Mouse (Mus musculus) embryonic facial prominence, embryonic 10.5 days (tissue): ENCODE results near the gene Tbc1d2. TPM values are rescaled to one million over a fixed set of nuclear protein-coding genes. Genes with fewer than 3 reads are reported as not detected.

Experiments used
- DNase-seq: peaks from one replicate; pipeline ENCODE4 v3.0.0-alpha.2; 2017; ENCODE audit warnings: low spot score
- H3K27ac ChIP-seq: fragments of 300-500 bp; sonication (generic); replicated peaks from 2 replicates; pipeline ENCODE4 v1.5.1; 2016; ENCODE audit warnings: mild to moderate bottlenecking
- H3K27me3 ChIP-seq: fragments of 300-500 bp; sonication (generic); replicated peaks from 2 replicates; pipeline ENCODE4 v1.6.1; 2016; ENCODE audit warnings: low read depth, mild to moderate bottlenecking; ENCODE audit not compliant: poor library complexity, severe bottlenecking
- H3K36me3 ChIP-seq: fragments of 300-500 bp; sonication (generic); replicated peaks from 2 replicates; pipeline ENCODE4 v1.6.1; 2016; ENCODE audit warnings: mild to moderate bottlenecking, moderate library complexity
- H3K4me1 ChIP-seq: fragments of 300-500 bp; sonication (generic); 2 replicates; pipeline ENCODE4 v1.6.1; 2016
- H3K4me3 ChIP-seq: fragments of 300-500 bp; sonication (generic); 2 replicates; pipeline ENCODE4 v1.5.1; 2016; ENCODE audit warnings: mild to moderate bottlenecking, moderate library complexity
- H3K9me3 ChIP-seq: fragments of 300-500 bp; sonication (generic); 2 replicates; pipeline ENCODE4 v1.6.1; 2016; ENCODE audit warnings: mild to moderate bottlenecking
- WGBS: fragments of 180-500 bp; shearing (Covaris S2); methylation state at CpG from one replicate; pipeline ENCODE4 v1.1.7; 2016; 5-methylcytosine and 5-hydroxymethylcytosine counted together
- polyA plus RNA-seq: library from polyadenylated mRNA; unstranded; fragments of >200 nt; fragmentation: Nextera tagmentation; extraction: Ambion mirVana; gene quantifications from 2 replicates; pipeline ENCODE4 v1.2.1, GENCODE M21; 2016

Tbc1d2 gene
- polyA plus RNA-seq, 1 experiment from 2014 or later: 2.3 TPM

DNA sequence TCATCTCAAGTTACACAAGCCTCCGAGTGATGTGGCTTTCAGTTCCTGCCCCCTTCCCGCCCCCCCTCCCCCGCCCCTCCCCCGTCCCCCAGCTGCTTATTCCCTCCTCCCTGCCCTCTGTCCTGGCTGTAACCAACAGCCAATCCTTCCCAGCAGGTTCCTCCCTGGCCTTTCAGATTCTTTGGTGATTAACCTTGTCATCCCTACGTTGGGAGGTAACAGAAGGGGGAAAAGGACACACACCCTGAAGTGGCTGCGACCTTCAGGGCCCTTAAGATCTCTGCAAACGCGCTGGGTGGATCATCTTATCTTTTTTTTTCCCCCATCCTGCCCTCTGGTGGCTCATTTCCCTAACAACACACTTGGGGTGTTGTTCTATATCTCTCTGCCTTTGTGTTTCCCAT, 15.4 kb upstream of the Tbc1d2 start:
- H3K9me3 ChIP-seq: no peaks in the 10 kb centered on the region
- DNase-seq: peak; percentile 67
- no peaks in the 10 kb centered on the region for H3K36me3 ChIP-seq
- peak overlapping the region; percentile 62 for H3K27ac ChIP-seq
- WGBS: 1% methylated on average over 8 of the region's 8 CpGs
- H3K4me1 ChIP-seq: peaks cover 45% of the 10 kb centered on the region
- H3K27me3 ChIP-seq: no peaks in the 10 kb centered on the region
- H3K4me3 ChIP-seq: peak overlapping the region; percentile 60

- WGBS: 1% methylated on average over 34 of the region's 34 CpGs
Observed at GRCm38 (mm10) chr4:46664123-46665009, 14.4 kb upstream of the Tbc1d2 start.

GRCm38 (mm10) chr4:46661433-46661832, 11.4 kb upstream of the Tbc1d2 start:
- Histone ChIP-seq H3K36me3 (no peaks in the 10 kb centered on the region), H3K27ac (no peak overlapping the region), H3K4me3 (no peak overlapping the region), H3K4me1 (peaks cover 33% of the 10 kb centered on the region), H3K27me3 (no peaks in the 10 kb centered on the region), H3K9me3 (no peaks in the 10 kb centered on the region)
- no peak for DNase-seq
- WGBS: 82% methylated on average over 9 of the region's 9 CpGs

More at GRCm38 (mm10) chr4:46664123-46665009, 14.4 kb upstream of the Tbc1d2 start:
- Histone ChIP-seq H3K4me1 (peaks cover 39% of the 10 kb centered on the region), H3K27me3 (no peaks in the 10 kb centered on the region), H3K27ac (peak overlapping the region; percentile 92), H3K9me3 (no peaks in the 10 kb centered on the region), H3K36me3 (no peaks in the 10 kb centered on the region), H3K4me3 (peak overlapping the region; percentile 60)
- DNase-seq: peak; percentile 87

GRCm38 (mm10) chr4:46658946-46659345, 8.9 kb upstream of the Tbc1d2 start:
- Histone ChIP-seq H3K9me3 (no peaks in the 10 kb centered on the region), H3K4me1 (peaks cover 11% of the 10 kb centered on the region), H3K27me3 (peaks cover 7% of the 10 kb centered on the region; the same call in 1 of the 2 replicates), H3K27ac (no peak overlapping the region), H3K36me3 (no peaks in the 10 kb centered on the region), H3K4me3 (no peak overlapping the region)
- no peak for DNase-seq
- WGBS: 70% methylated on average over 5 of the region's 5 CpGs

GRCm38 (mm10) chr4:46657116-46657515, 7.1 kb upstream of the Tbc1d2 start:
- WGBS: 16% methylated on average over 5 of the region's 5 CpGs
- H3K9me3 ChIP-seq: no peaks in the 10 kb centered on the region

DNA sequence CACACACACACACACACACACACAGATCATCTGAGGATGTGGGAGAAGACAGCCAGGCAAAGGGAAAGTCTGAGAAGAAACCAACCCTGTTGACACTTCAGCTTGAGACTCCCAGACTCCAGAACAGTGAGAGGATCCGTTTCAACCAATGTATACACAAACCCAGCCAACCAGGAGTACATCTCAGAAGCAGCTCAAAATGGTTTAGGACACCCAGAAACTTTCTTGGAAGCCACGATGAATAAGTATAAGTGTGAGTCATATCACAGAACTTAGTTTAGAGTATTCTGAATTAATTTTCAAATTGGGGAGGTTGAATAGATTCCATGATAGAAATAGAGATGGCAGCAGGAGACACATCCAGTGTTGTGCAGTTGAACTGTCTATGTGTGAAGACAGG, 5.9 kb upstream of the Tbc1d2 start:
- WGBS: 75% methylated on average over 2 of the region's 2 CpGs
- no peaks in the 10 kb centered on the region for H3K36me3 ChIP-seq
- no peak for DNase-seq
- no peaks in the 10 kb centered on the region for H3K9me3 ChIP-seq
- peaks cover under 1% of the 10 kb centered on the region for H3K4me1 ChIP-seq
- no peak overlapping the region for H3K27ac ChIP-seq
- no peak overlapping the region for H3K4me3 ChIP-seq
- peaks cover 26% of the 10 kb centered on the region for H3K27me3 ChIP-seq

More at GRCm38 (mm10) chr4:46657116-46657515, 7.1 kb upstream of the Tbc1d2 start:
- DNase-seq: peak; percentile 74
- H3K36me3 ChIP-seq: no peaks in the 10 kb centered on the region
- no peak overlapping the region for H3K4me3 ChIP-seq
- H3K27me3 ChIP-seq: peaks cover 14% of the 10 kb centered on the region
- no peak overlapping the region for H3K27ac ChIP-seq
- H3K4me1 ChIP-seq: no peaks in the 10 kb centered on the region

- DNase-seq: no peak
- 58% methylated on average over 1 of the region's 1 CpGs for WGBS
- H3K4me3 ChIP-seq: no peak overlapping the region
- peaks cover 7% of the 10 kb centered on the region for H3K4me1 ChIP-seq
- H3K27me3 ChIP-seq: peaks cover 27% of the 10 kb centered on the region
- no peaks in the 10 kb centered on the region for H3K36me3 ChIP-seq
- H3K27ac ChIP-seq: no peak overlapping the region
- no peaks in the 10 kb centered on the region for H3K9me3 ChIP-seq
Observed at GRCm38 (mm10) chr4:46655298-46655697, 5.3 kb upstream of the Tbc1d2 start.

- H3K27ac ChIP-seq: no peak overlapping the region
- peak overlapping the region; percentile 69 for H3K4me3 ChIP-seq
- peaks cover 48% of the 10 kb centered on the region for H3K27me3 ChIP-seq
- no peak for DNase-seq
- H3K4me1 ChIP-seq: peaks cover 15% of the 10 kb centered on the region
- no peaks in the 10 kb centered on the region for H3K36me3 ChIP-seq
- 59% methylated on average over 4 of the region's 4 CpGs for WGBS
- H3K9me3 ChIP-seq: no peaks in the 10 kb centered on the region
Observed at GRCm38 (mm10) chr4:46649161-46649560, 848 bp downstream of the Tbc1d2 start.

GRCm38 (mm10) chr4:46643676-46644112, 6.3 kb downstream of the Tbc1d2 start:
- Histone ChIP-seq H3K4me3 (no peak overlapping the region), H3K4me1 (peaks cover 4% of the 10 kb centered on the region; the same call in 1 of the 2 replicates), H3K9me3 (no peaks in the 10 kb centered on the region), H3K27me3 (peaks cover 13% of the 10 kb centered on the region), H3K27ac (peak overlapping the region; percentile 19; the same call in 1 of the 2 replicates), H3K36me3 (no peaks in the 10 kb centered on the region)
- no peak for DNase-seq
- 85% methylated on average over 8 of the region's 8 CpGs for WGBS

- H3K9me3 ChIP-seq: no peaks in the 10 kb centered on the region
- DNase-seq: no peak
- WGBS: 66% methylated on average over 8 of the region's 8 CpGs
- H3K4me3 ChIP-seq: no peak overlapping the region
- no peak overlapping the region; the same call in 1 of the 2 replicates for H3K27ac ChIP-seq
- no peaks in the 10 kb centered on the region for H3K36me3 ChIP-seq
- peaks cover 7% of the 10 kb centered on the region for H3K27me3 ChIP-seq
- peaks cover 4% of the 10 kb centered on the region; the same call in 1 of the 2 replicates for H3K4me1 ChIP-seq
Observed at GRCm38 (mm10) chr4:46642924-46643675, 6.9 kb downstream of the Tbc1d2 start.

GRCm38 (mm10) chr4:46641283-46641682, 8.7 kb downstream of the Tbc1d2 start:
- H3K4me3 ChIP-seq: no peak overlapping the region
- H3K27me3 ChIP-seq: no peaks in the 10 kb centered on the region
- H3K36me3 ChIP-seq: no peaks in the 10 kb centered on the region
- no peak for DNase-seq
- WGBS: 69% methylated on average over 4 of the region's 4 CpGs
- H3K4me1 ChIP-seq: peaks cover 4% of the 10 kb centered on the region; the same call in 1 of the 2 replicates
- H3K27ac ChIP-seq: no peak overlapping the region
- H3K9me3 ChIP-seq: no peaks in the 10 kb centered on the region

- DNase-seq: no peak
- H3K4me3 ChIP-seq: no peak overlapping the region
- 85% methylated on average over 8 of the region's 8 CpGs for WGBS
Observed at GRCm38 (mm10) chr4:46639866-46640265, 10.1 kb downstream of the Tbc1d2 start.

More at GRCm38 (mm10) chr4:46639866-46640265, 10.1 kb downstream of the Tbc1d2 start:
- Histone ChIP-seq H3K9me3 (no peaks in the 10 kb centered on the region), H3K36me3 (no peaks in the 10 kb centered on the region), H3K27me3 (no peaks in the 10 kb centered on the region), H3K27ac (no peak overlapping the region), H3K4me1 (peaks cover 4% of the 10 kb centered on the region; the same call in 1 of the 2 replicates)
